Mouse (Mus musculus): ENCODE measurements around the gene Leng1. TPM values are rescaled to one million over a fixed set of nuclear protein-coding genes. Genes with fewer than 3 reads are reported as not detected.

The Leng1 gene
- total and polyA plus RNA-seq, 3 experiments = 5.8 to 8.5 (median 6.7) TPM

DNA sequence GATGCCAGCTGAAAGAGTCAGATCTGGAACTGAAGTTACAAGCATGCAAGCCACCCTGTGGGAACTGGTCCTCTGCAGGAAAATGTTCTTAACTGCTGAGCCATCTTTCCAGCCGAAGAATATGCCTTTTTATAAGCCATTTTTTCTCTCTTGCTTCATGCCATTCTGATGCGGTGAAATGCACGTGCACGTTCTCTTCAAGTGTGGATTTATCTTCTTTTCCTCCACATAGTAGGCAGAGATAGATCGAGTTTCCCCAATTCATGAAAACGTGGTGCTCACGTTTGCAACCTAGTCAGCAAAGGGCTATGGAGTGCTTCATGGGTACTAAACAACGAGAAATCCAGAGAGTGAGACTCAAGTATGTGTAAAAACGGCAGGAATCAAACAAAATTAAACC, 21.8 kb downstream of the Leng1 start:
- H3K9me3 ChIP-seq (replicated peaks; ENCODE audit: low read length) = no peaks in the 10 kb centered on the region
- DNase-seq (ENCODE audit: extremely low read depth) = no peak
- peak overlapping the region; percentile 39; the same call in 1 of the 2 replicates for H3K4me2 ChIP-seq (ENCODE audit: insufficient read depth, low read depth, poor library complexity, severe bottlenecking)
- in situ Hi-C loops (cut with MboI; ENCODE audit: low pct_ligation_motif_present, low pct_unique_long_range_greater_than_20kb, low sequenced_read_pairs) = no loop called here
- H3K79me2 ChIP-seq (replicated peaks; ENCODE audit: control insufficient read depth, extremely low read depth, insufficient read depth, poor library complexity, severe bottlenecking) = peaks cover 35% of the 10 kb centered on the region
- no peaks in the 10 kb centered on the region for H3K27me3 ChIP-seq (replicated peaks)
- H3K4me3 ChIP-seq (replicated peaks in 1 of 3; ENCODE audit: low read depth in 2 of 3, low read length in 2 of 3, poor library complexity in 1 of 3) = peak overlapping the region in 2 of 3 experiments; percentile 60 to 93
- peaks cover 29 to 58% of the 10 kb centered on the region in 2 experiments for H3K36me3 ChIP-seq (replicated peaks in 1 of 2; ENCODE audit: control insufficient read depth in 1 of 2, insufficient read depth in 1 of 2, low read length in 1 of 2)
- dilution Hi-C loops (cut with MboI; ENCODE audit: extremely low pct_ligation_motif_present, extremely low pct_unique_long_range_greater_than_20kb, low sequenced_read_pairs) = no loop called here
- peaks cover 13 to 37% of the 10 kb centered on the region in 2 experiments for H3K4me1 ChIP-seq (ENCODE audit: control insufficient read depth in 1 of 2, insufficient read depth in 2 of 2)
- TF ChIP-seq E2F4 (IDR thresholded peaks at IDR 0.05; ENCODE audit: insufficient replicate concordance, low read depth, low read length) (no peak), CTCF (conservative IDR thresholded peaks at IDR 0.05 in 1 of 2, IDR thresholded peaks at IDR 0.05 in 1 of 2; ENCODE audit: low read depth in 2 of 2, low read length in 2 of 2) (no peak), GABPA (IDR thresholded peaks at IDR 0.05; ENCODE audit: insufficient replicate concordance, low read depth, low read length) (no peak), RCOR1 (conservative IDR thresholded peaks at IDR 0.05; ENCODE audit: low read depth, low read length) (no peak), SIN3A (IDR thresholded peaks at IDR 0.05; ENCODE audit: low read length) (no peak), POLR2A (IDR thresholded peaks at IDR 0.05; ENCODE audit: low read depth, low read length) (no peak), USF1 (IDR thresholded peaks at IDR 0.05; ENCODE audit: low read depth, low read length) (no peak), KAT2A (IDR thresholded peaks at IDR 0.05; ENCODE audit: insufficient replicate concordance, low read length) (no peak), PAX5 (IDR thresholded peaks at IDR 0.05; ENCODE audit: low read length) (no peak), ELF1 (IDR thresholded peaks at IDR 0.05; ENCODE audit: low read depth, low read length) (no peak), BHLHE40 (IDR thresholded peaks at IDR 0.05; ENCODE audit: low read depth, low read length) (no peak), TCF12 (IDR thresholded peaks at IDR 0.05; ENCODE audit: low read depth, low read length) (no peak), CHD2 (IDR thresholded peaks at IDR 0.05; ENCODE audit: low read length) (no peak), UBTF (IDR thresholded peaks at IDR 0.05; ENCODE audit: low read depth, low read length) (no peak), TBP (conservative IDR thresholded peaks at IDR 0.05; ENCODE audit: low read depth, low read length) (no peak), CHD1 (IDR thresholded peaks at IDR 0.05; ENCODE audit: low read depth, low read length) (no peak), JUND (conservative IDR thresholded peaks at IDR 0.05; ENCODE audit: low read depth, low read length) (no peak), ZNF384 (IDR thresholded peaks at IDR 0.05; ENCODE audit: low read depth, low read length) (no peak), ZKSCAN1 (IDR thresholded peaks at IDR 0.05; ENCODE audit: borderline replicate concordance, low read depth, low read length) (no peak), IRF4 (IDR thresholded peaks at IDR 0.05; ENCODE audit: low read depth, low read length) (no peak)
- H3K9ac ChIP-seq (ENCODE audit: insufficient read depth, low read depth) = no peak overlapping the region
- no peak overlapping the region for H3K27ac ChIP-seq (ENCODE audit: insufficient read depth, low read depth)

DNA sequence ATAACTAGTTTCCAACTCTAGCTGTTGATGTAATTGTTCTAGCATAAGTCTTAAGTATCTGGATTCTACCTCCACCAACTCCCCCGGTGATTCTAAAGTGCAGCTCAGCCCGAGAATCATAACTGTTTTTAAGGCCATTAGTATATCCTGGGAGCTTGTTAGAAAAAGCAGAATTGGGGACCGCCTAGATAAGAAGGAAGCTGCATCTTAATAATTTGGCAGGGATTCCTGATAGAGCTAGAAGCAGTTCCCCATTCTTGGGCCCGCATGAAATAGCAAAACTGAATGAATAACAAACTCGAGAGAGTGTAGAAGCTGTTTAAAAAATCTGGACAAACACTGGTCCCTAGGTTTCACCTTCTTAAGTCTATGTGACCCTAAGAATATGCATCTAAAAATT, 22.2 kb downstream of the Leng1 start:
- Histone ChIP-seq H3K4me3 (replicated peaks in 1 of 3; ENCODE audit: low read depth in 2 of 3, low read length in 2 of 3, poor library complexity in 1 of 3) (no peak overlapping the region), H3K4me2 (ENCODE audit: insufficient read depth, low read depth, poor library complexity, severe bottlenecking) (no peak overlapping the region), H3K79me2 (replicated peaks; ENCODE audit: control insufficient read depth, extremely low read depth, insufficient read depth, poor library complexity, severe bottlenecking) (peaks cover 31% of the 10 kb centered on the region), H3K27me3 (replicated peaks) (no peaks in the 10 kb centered on the region), H3K4me1 (ENCODE audit: control insufficient read depth in 1 of 2, insufficient read depth in 2 of 2) (peaks cover 13 to 32% of the 10 kb centered on the region in 2 experiments), H3K9me3 (replicated peaks; ENCODE audit: low read length) (no peaks in the 10 kb centered on the region), H3K9ac (ENCODE audit: insufficient read depth, low read depth) (no peak overlapping the region), H3K36me3 (replicated peaks in 1 of 2; ENCODE audit: control insufficient read depth in 1 of 2, insufficient read depth in 1 of 2, low read length in 1 of 2) (peaks cover 34 to 59% of the 10 kb centered on the region in 2 experiments), H3K27ac (ENCODE audit: insufficient read depth, low read depth) (no peak overlapping the region)
- TF ChIP-seq MYC (IDR thresholded peaks at IDR 0.05; ENCODE audit: low read depth, low read length) (no peak), MXI1 (IDR thresholded peaks at IDR 0.05; ENCODE audit: low read depth, low read length) (no peak), UBTF (IDR thresholded peaks at IDR 0.05; ENCODE audit: low read depth, low read length) (no peak), HCFC1 (IDR thresholded peaks at IDR 0.05; ENCODE audit: low read depth, low read length) (no peak), TBP (conservative IDR thresholded peaks at IDR 0.05; ENCODE audit: low read depth, low read length) (no peak), EP300 (IDR thresholded peaks at IDR 0.05; ENCODE audit: low read length) (no peak), RCOR1 (conservative IDR thresholded peaks at IDR 0.05; ENCODE audit: low read depth, low read length) (no peak), SIN3A (IDR thresholded peaks at IDR 0.05; ENCODE audit: low read length) (no peak), SMC3 (IDR thresholded peaks at IDR 0.05; ENCODE audit: low read depth, low read length) (no peak), USF2 (conservative IDR thresholded peaks at IDR 0.05; ENCODE audit: low read depth, low read length) (no peak)
- dilution Hi-C loops (cut with MboI; ENCODE audit: extremely low pct_ligation_motif_present, extremely low pct_unique_long_range_greater_than_20kb, low sequenced_read_pairs) = no loop called here
- in situ Hi-C loops (cut with MboI; ENCODE audit: low pct_ligation_motif_present, low pct_unique_long_range_greater_than_20kb, low sequenced_read_pairs) = no loop called here
- no peak for DNase-seq (ENCODE audit: extremely low read depth)

Measured in CH12.LX (cell line).